Mouse (Mus musculus): ENCODE data around the gene Dnajb7.

Gene Dnajb7

GRCm38 (mm10) chr15:81408199-81408598, at the start of gene Dnajb7:
Gene Dnajb7 (minus strand): TSS chr15:81408299.
- no peak for DNase-seq (ENCODE audit: low spot score)

- DNase-seq (ENCODE audit: low spot score): no peak
These were observed 40.4 kb upstream of the Dnajb7 start for GRCm38 (mm10) chr15:81448463-81448862.

- no peak for DNase-seq (ENCODE audit: low spot score)
These were observed 31.1 kb upstream of the Dnajb7 start for GRCm38 (mm10) chr15:81439236-81439635.

GRCm38 (mm10) chr15:81438345-81438744, 30.2 kb upstream of the Dnajb7 start:
- no peak for DNase-seq (ENCODE audit: low spot score)

- no peak for DNase-seq (ENCODE audit: low spot score)
These were observed 23.1 kb upstream of the Dnajb7 start for GRCm38 (mm10) chr15:81431195-81431594.

GRCm38 (mm10) chr15:81427947-81428346, 19.8 kb upstream of the Dnajb7 start:
- DNase-seq (ENCODE audit: low spot score): no peak

GRCm38 (mm10) chr15:81425311-81425710, 17.2 kb upstream of the Dnajb7 start:
- no peak for DNase-seq (ENCODE audit: low spot score)

GRCm38 (mm10) chr15:81422156-81422681, 14.1 kb upstream of the Dnajb7 start:
- DNase-seq (ENCODE audit: low spot score): no peak

GRCm38 (mm10) chr15:81421454-81421853, 13.4 kb upstream of the Dnajb7 start:
- DNase-seq (ENCODE audit: low spot score): no peak

GRCm38 (mm10) chr15:81418065-81418464, 10.0 kb upstream of the Dnajb7 start:
- no peak for DNase-seq (ENCODE audit: low spot score)

- peak; percentile 9 for DNase-seq (ENCODE audit: low spot score)
These were observed 8.7 kb upstream of the Dnajb7 start for GRCm38 (mm10) chr15:81416763-81417310.

- no peak for DNase-seq (ENCODE audit: low spot score)
These were observed 3.1 kb downstream of the Dnajb7 start for GRCm38 (mm10) chr15:81405008-81405407.

GRCm38 (mm10) chr15:81399638-81400315, 8.3 kb downstream of the Dnajb7 start, which contains the start of the genes St13 and Xpnpep3:
Gene St13 (minus strand): TSS chr15:81400077.
Gene Xpnpep3 (plus strand): TSS chr15:81400138.
- DNase-seq (ENCODE audit: low spot score): peak; percentile 99

GRCm38 (mm10) chr15:81399297-81399637, 8.8 kb downstream of the Dnajb7 start:
- no peak for DNase-seq (ENCODE audit: low spot score)

- no peak for DNase-seq (ENCODE audit: low spot score)
These were observed 9.9 kb downstream of the Dnajb7 start for GRCm38 (mm10) chr15:81398189-81398588.

GRCm38 (mm10) chr15:81394211-81394915, 13.7 kb downstream of the Dnajb7 start:
- no peak for DNase-seq (ENCODE audit: low spot score)

GRCm38 (mm10) chr15:81392997-81393396, 15.1 kb downstream of the Dnajb7 start:
- no peak for DNase-seq (ENCODE audit: low spot score)

GRCm38 (mm10) chr15:81386327-81386726, 21.8 kb downstream of the Dnajb7 start:
- DNase-seq (ENCODE audit: low spot score): no peak

- DNase-seq (ENCODE audit: low spot score): no peak
These were observed 29.3 kb downstream of the Dnajb7 start for GRCm38 (mm10) chr15:81378845-81379244.

GRCm38 (mm10) chr15:81374621-81375020, 33.5 kb downstream of the Dnajb7 start:
- DNase-seq (ENCODE audit: low spot score): no peak

GRCm38 (mm10) chr15:81370356-81370755, 37.7 kb downstream of the Dnajb7 start:
- DNase-seq (ENCODE audit: low spot score): no peak

GRCm38 (mm10) chr15:81368601-81369000, 39.5 kb downstream of the Dnajb7 start:
- no peak for DNase-seq (ENCODE audit: low spot score)

- no peak for DNase-seq (ENCODE audit: low spot score)
These were observed 41.9 kb downstream of the Dnajb7 start for GRCm38 (mm10) chr15:81366241-81366640.

Measured in ovary, postnatal 10 days (tissue).